Mouse (Mus musculus) left cerebral cortex, adult 11 months (tissue): Measurements from ENCODE around the gene Pcolce2.

Experiments used
- DNase-seq: peaks from one replicate; pipeline ENCODE4 v3.0.0; 2022; ENCODE audit warnings: low spot score

Pcolce2 gene

GRCm38 (mm10) chr9:95708943-95709342 lies 71.5 kb downstream of the Pcolce2 start:
- no peak for DNase-seq

- DNase-seq: no peak
Measured at GRCm38 (mm10) chr9:95712574-95712973, 75.2 kb downstream of the Pcolce2 start.

GRCm38 (mm10) chr9:95736238-95736637 lies 98.8 kb downstream of the Pcolce2 start:
- DNase-seq: no peak

GRCm38 (mm10) chr9:95744845-95745613 lies 107.6 kb downstream of the Pcolce2 start:
- DNase-seq: no peak

GRCm38 (mm10) chr9:95747298-95747697 lies 109.9 kb downstream of the Pcolce2 start:
- DNase-seq: no peak
